Mouse (Mus musculus) hematopoietic stem cell, adult 5-6 weeks (primary cell): ENCODE results near the gene Nmnat2. TPM values are rescaled to one million over a fixed set of nuclear protein-coding genes. Genes with fewer than 3 reads are reported as not detected.
A peak's percentile ranks its signal among the peaks of the same experiment; 100 is the strongest.
"Not testable (repeated sequence)": the region's sequence is repeated elsewhere in the genome, so short reads cannot be mapped to it uniquely, and the experiment has no call there.

ENCODE experiments used
- ATAC-seq, 2 experiments: fragments of 125-278 bp in 1 of 2; replicated peaks in 1 of 2; 2 replicates each; pipeline ENCODE4 v1.8.0; 2016 to 2017; ENCODE audit warnings: inconsistent platforms in 2 of 2, mild to moderate bottlenecking in 2 of 2, moderate number of reproducible peaks in 2 of 2, low read depth in 1 of 2, moderate TSS enrichment in 1 of 2; ENCODE audit not compliant: low FRiP score in 2 of 2, poor library complexity in 2 of 2, severe bottlenecking in 2 of 2, insufficient read depth in 1 of 2, low TSS enrichment in 1 of 2
- total RNA-seq: library from RNA; stranded (forward); fragments of 172-1452, 232-1000 nt; gene quantifications from 2 replicates; pipeline ENCODE4 v1.2.3, GENCODE M21; 2017

Nmnat2 gene
- total RNA-seq, 1 experiment from 2014 or later, result not detected

DNA sequence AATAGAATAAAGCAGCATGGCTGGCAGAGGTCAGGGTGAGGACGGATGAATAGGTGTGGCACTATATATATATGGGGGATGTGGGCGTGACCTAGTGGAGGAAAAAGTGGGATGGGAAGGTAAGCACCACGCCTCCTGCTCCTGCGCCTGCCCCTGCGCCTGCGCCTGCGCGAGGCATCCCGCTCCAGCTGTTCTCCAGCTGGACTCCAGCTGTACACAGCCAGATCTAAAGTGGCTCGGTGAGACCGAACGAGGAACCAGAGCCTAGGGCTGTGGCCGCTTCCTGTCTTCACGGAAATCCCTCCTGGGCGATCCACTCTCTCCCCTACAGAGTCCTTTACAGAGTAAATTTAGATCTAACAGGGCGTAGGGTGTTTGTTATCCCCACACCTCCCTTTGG lies 116.8 kb downstream of the Nmnat2 start:
- ATAC-seq, result no peak

DNA sequence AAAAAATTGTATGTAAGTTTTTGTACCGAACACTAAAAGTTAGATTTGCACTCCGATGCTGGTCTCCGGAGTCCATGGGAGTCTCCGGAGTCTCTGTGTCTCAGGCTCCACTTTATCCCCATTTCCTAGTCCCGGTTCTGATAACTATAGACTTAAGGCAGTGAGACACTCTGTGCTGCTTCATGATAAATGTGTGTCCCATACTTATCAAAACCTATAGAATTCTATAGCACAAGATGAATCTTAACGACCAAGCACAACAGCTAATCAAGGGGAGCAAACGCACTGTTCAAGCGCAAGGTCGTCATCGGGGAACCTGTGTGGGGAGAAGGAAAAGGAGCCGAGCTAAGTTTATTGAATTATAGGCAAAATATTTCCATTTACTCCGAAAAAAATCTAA lies 117.2 kb downstream of the Nmnat2 start:
- no peak for ATAC-seq

DNA sequence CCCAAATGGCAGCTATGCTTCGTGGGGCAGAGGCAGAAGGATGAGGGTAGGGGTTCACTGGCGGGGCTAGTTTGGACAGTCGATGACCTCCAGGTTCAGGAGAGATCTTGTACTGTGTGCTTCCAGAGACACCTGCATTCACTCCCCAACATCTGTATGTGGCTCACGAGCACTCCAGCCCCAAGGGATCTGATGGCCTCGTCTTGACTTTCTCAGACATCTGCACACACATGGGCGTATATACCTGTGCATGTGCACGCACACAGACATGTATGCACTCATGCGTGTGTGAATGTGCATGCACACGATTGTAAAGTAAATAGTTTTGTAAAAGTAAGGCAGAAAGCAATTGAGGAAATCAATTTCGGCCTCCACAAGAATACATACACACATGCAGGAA lies 117.9 kb downstream of the Nmnat2 start:
- ATAC-seq, result no peak

DNA sequence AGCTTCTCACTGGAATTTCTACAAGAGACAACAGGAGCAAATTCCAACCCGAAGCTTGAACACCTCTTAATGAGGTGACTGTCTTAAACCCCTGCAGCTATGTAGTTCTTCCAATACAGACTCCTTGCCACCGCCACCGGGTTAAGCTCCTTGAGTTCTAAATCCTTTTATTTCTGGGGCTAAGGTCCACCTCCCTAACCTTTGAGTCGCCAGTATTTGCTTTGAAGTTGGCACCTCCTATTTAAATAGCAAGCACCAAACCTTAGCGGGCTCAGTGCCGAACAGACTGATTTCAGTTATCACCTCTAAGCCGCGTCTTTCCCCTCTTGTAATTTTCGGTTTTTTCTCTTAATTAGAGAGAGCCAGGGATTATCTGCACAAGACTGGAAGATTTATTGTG lies 118.6 kb downstream of the Nmnat2 start:
- no peak for ATAC-seq

DNA sequence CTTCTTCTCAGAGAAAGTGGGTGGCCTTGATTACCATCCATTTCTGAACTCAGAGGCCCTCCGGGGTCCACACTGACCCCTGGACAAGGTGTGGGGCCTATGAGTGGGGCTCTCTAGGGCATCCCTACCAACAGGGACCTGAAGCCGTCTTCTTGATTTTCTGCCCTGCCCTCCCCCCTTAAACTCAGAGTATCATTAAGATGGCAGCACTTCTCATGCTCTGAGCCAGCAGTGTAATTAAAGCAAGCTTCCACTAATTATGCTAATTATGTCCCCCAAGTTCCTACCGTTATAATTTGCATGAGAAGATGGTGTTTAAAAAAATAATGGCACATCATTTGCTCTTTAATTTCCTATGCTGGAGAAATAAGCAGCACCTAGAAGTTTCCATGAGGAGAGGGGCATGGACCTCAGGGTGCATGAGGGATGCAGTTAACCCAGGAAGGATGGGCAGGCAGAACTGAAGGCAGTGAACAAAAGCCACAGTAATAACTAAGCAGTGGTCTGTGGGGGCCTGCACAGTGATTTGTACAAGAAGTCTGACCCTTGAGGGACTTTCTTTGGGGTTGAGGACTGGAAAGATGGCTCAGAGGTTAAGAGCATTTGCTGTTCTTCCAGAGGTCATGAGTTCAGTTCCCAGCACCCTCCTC lies 120.4 kb downstream of the Nmnat2 start:
- ATAC-seq, result no peak

DNA sequence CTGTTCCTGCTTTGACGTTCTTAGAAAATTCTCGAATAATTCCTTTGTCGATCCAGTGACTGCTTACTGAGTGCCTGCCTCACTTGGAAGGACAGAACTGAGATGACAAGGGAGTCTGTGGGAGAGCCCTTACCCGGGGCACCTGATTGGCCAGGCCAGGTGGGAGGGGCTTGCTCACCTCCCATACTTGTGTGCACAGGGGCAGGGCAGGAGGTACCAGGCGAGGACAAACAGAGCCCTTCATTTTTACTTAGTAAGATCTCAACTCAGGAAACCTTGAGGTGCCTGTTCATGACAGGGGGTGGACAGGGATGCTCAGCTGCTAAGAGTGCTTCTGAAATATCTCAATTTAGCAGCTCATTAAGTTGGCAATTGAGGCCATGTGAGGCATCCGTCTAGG lies 121.2 kb downstream of the Nmnat2 start:
- ATAC-seq, result no peak

DNA sequence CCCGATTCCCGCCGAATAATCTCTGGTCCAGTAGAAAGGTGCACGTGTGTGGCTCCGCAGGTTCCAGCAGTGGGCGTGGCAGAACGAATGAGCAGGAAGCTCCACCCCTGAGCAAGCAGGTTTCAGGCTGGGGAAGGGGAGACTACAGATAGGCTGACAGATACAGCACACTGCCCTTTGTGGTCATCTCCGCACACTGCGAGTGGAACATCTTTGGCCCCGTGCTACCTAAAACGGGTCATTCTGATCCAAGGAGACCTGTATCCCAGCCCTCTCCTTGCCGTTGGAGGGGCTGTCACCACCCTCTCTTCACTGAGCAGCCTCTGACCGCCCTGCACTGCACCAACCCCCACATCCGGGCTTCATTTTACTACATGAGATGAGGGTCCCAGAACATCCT lies 128.4 kb downstream of the Nmnat2 start:
- not testable (repeated sequence) for ATAC-seq

DNA sequence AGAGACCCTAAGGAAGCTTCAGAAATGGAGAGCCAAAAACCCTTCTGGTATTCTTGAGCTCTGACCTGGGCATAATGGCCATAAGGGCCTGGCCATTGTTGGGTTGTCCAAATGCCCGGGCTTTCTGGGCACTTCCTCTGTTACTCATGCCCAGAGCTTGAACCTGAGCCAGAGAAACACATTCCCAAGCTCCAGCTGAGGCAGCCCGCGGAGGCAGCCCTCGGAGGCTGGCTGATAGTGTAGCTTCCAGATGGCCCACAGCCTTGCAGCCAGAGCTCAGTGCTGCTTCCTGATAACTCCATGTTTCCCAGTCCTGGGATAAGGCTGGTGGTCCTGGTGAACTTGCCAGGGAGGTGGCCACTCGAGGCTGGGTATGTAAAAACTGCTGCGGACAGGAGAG lies 129.4 kb downstream of the Nmnat2 start:
- no peak for ATAC-seq

DNA sequence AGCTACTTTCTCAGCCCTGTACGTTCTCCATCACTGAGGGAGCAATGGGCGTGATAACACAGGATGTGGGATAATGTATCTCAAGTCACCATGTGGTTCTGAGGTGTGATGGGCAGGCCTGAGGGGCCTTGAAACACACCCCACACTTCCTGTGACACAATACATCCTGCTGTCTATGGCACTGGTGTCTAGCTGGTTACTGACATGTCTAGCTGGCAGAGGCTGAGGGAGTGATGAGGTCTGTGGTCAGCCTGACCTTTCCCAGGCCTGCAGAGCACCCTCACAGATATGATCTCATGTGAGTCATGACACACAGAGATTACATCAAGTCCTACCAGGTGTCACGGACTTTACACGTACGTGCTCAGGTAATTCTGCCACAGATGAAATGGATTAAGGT lies 130.4 kb downstream of the Nmnat2 start:
- ATAC-seq, result peak; percentile 32 to 53; a peak in 3 of 4 replicates

DNA sequence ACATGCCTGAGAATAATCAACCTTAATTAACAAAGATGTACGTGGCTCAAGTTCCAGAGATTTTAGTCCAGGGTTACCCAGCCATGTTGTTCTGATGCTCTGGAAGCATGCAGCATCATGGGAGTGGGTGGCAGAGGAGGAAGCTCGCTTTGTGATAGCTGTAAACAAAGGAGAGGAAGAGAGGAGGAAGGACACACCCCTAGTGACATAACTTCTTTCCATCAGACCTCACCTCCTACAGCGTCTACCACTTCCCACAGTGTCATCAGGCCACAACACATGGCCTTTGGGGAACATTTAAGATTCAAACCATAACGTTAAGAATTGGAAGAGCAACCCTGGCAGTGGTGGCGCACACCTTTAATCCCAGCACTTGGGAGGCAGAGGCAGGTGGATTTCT lies 133.0 kb downstream of the Nmnat2 start:
- no peak for ATAC-seq

DNA sequence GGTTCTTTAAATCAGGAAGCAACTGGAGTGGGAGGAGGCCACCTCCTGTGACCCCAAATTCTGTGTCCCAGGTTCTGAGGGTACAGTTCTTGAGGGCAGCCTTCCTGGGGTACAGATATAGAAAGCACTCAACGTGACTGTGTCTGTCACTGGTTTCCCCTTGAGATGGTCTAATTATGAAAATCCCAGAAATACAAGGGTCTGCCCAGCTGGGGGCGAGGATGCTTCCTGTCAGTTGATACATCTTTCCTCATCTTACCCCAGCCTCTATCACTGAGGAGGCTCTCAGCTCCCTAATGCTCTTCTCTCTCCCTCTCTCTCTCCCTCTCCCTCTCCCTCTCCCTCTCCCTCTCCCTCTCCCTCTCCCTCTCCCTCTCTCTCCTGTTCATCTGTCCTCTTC lies 135.3 kb downstream of the Nmnat2 start:
- no peak for ATAC-seq

DNA sequence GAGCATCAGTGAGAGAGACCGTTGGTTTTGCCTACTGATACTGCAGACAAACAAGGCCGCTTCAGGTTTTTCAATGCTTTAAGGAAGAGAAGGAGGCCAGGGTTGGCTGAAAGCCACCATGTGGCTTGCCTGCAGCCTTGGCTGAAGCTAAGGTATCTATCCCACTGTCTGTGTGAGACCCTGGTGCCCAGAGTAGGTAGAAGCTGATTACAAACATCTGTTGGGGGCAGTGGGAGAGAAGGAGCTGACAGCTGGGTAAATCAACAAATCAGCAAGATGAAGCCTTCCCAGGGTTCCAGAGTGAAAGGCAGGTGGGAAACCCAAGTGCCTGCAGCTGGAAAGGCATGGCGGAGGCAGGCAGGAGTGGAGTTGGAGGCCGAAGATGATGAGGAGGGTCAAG lies 136.0 kb downstream of the Nmnat2 start:
- no peak for ATAC-seq

DNA sequence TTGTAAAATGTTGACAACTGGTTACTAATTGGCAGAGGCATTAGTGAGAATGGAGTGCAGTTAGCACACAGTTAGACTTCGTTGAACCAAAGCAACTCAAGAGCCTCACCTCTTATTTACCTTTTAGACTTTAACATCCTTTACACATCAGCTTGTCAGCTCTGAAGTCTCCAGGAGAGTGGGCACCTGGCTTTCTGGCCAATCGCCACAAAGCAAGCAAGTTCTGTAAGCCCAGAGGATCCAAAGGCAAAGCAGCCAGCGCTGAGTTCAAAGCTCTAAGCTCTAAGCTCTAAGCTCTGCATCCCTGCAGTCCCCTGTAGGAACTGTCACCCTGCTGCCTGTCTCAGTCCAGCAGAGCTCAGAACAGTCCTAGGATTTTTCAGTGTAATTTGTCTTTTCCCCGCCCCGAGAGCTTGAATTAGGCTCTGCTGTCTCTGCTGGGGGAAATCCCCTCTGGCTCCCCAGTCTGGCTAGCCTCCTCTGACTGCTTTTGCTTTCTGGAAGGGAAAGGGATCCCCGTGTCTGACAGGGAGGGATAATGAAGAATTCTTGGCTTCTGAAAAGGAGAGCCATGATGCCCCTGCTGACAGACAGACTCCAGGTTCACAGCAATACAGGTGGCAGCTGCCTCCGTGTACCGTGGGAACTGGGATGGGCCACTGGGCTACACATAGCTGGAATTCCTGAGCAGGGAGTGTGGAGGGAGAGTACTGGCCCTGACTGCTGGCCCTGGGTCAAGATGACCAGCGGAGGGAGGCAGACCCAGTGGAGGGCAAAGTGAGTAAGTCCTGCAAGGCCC lies 136.8 kb downstream of the Nmnat2 start:
- no peak for ATAC-seq

DNA sequence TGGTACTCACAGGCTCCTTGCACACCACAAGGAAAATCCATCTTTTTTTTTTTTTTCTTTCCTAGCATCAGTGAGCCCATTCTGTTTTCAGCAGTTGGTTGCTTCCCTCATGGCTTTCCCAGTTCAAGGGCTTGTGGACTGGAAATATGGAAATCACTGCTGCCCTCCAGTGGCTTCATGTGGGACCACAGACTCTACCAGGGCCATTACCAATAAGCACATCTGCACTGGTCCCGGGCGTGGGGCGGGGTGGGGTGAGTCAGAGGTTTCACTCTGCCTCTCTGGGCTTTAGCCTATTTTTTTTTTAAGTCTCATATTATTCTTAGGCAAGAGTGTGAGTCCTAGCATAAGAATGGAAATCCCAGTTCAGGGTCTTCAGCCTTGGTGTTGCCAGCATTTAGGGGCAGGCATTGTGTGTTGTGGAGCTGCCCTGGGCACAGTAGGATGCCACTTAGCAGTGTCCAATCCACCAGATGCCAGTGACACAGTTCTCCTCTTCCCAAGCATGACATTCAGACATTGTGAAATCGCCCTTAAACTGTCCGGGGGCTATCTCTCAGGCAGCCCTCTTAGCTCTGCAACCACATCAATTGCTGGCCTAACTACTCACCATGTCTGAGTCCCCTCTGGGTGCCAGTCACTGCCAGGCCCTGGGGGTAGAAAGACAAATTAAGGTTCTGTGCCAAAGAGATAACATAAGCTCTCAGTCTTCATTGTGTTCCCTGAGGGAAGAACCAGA lies 137.6 kb downstream of the Nmnat2 start:
- peak; percentile 53 to 58; a peak in 3 of 4 replicates for ATAC-seq

DNA sequence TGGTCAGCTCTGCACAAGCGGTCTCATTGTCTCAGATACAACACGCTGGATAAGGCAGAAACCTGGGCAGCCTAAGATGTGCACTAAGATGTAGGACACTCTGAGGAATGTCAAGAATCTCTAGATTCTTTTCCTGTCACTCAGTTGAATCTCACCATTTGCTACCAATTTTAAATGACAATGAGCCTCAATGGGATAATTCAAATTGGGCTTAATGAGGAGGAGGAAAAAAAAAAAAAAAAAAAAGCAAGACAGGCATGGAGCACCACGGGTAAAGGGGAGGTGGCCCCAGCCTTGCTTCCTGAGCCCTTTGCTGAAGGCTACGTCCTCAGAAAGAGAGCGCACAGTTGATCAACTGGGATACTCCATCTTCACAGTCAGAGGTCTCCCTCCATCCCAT lies 138.4 kb downstream of the Nmnat2 start:
- ATAC-seq, result no peak

DNA sequence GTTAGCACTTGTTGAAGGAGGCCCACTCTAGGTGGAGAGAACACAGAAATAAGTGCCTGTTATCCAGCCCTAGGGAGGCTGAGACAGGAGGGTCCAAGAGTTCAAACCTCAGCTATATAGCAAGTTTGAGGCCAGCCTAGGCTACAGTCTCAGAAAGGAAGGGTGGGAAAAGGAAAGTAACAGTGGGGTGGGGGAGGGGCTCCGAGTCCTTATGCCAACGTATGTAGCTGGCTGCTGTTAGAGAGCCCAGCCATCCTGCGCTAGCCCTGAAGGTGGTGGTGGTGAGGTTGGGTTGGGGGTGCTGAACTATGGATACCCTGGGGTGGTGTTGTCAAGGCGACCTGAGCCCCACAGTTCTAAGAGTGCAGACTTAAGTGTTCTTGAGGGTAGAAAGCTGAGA lies 138.8 kb downstream of the Nmnat2 start:
- ATAC-seq, result no peak

DNA sequence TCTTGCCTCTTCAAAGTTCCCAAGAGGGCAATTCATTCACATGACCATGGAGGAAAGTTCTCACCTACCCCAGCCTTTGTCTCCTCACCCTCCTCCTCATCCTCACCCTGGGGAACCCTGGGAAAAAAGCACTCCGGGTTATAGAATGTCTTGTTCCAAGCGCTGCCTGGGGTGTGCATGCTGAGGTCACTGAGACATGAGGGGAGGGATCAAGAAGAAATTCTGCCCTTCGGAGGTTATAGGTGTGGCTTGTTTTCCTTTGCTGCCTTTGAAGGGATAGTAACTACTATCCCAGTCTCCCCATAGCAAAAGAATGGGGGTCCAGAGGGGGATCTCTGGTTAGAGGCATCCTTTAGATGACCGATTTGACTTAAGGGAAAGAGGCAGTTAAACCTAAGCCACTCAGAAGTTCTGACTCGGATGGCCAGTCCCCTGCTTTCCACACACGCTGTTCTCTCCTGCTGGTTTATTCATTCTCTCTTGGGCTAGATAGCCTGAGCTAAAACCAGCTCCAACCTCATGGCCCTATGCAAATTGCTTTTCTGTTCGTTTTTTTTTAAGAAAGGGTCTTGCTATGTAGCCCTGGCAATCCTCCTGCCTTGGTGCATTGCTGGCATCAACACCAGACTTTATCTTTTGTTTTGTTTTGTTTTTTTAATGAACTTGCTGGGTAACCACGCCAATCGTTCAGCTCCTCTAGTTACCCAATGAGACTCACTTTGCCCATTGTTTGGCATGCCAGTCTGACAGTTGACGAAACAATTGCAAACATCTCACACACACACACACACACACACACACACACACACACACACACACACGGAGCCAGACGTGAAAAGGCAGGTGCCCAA lies 139.7 kb downstream of the Nmnat2 start:
- no peak for ATAC-seq
